Mouse (Mus musculus): ENCODE measurements around the gene Tmem41b. TPM values are rescaled to one million over a fixed set of nuclear protein-coding genes. Genes with fewer than 3 reads are reported as not detected.
"Not testable (repeated sequence)": the region's sequence is repeated elsewhere in the genome, so short reads cannot be mapped to it uniquely, and the experiment has no call there.

Tmem41b gene
- polyA plus RNA-seq (2016; fragmentation: Nextera tagmentation; extraction: Ambion mirVana), result 56.9 and 63.5 TPM in 2 replicates

- 34% methylated on average over 6 of the region's 6 CpGs for WGBS
Measured at GRCm38 (mm10) chr7:109986775-109987174, at the start of gene Tmem41b. Gene Tmem41b, minus strand, starts transcription at chr7:109986929.

GRCm38 (mm10) chr7:110030342-110030741, 43.6 kb upstream of the Tmem41b start:
- WGBS, result 79% methylated on average over 3 of the region's 3 CpGs
- H3K4me2 ChIP-seq, result no peak overlapping the region
- H3K36me3 ChIP-seq, result peaks cover 47% of the 10 kb centered on the region
- H3K27me3 ChIP-seq (replicated peaks), result no peaks in the 10 kb centered on the region
- no peak overlapping the region for H3K4me3 ChIP-seq
- H3K4me1 ChIP-seq (replicated peaks), result 0 out of 2 replicates have a peak, but pooled peaks cover 3% of the 10 kb centered on the region
- ATAC-seq (ENCODE audit: insufficient number of reproducible peaks, low FRiP score), result no peak
- H3K9me3 ChIP-seq (replicated peaks), result no peaks in the 10 kb centered on the region
- no peak overlapping the region for H3K9ac ChIP-seq
- no peak overlapping the region for H3K27ac ChIP-seq (ENCODE audit: poor library complexity, severe bottlenecking)

More at GRCm38 (mm10) chr7:109986775-109987174, at the start of gene Tmem41b:
- peak within 1 kb of the TSS; percentile 89 for H3K9ac ChIP-seq
- ATAC-seq (ENCODE audit: insufficient number of reproducible peaks, low FRiP score); H3K36me3 ChIP-seq; H3K4me1 ChIP-seq (replicated peaks); H3K27me3 ChIP-seq (replicated peaks); H3K9me3 ChIP-seq (replicated peaks): not testable (repeated sequence)
- peak within 1 kb of the TSS; percentile 81 for H3K4me3 ChIP-seq
- peak within 1 kb of the TSS; percentile 78 for H3K27ac ChIP-seq (ENCODE audit: poor library complexity, severe bottlenecking)
- peak within 1 kb of the TSS; percentile 82 for H3K4me2 ChIP-seq

- no peak for ATAC-seq (ENCODE audit: insufficient number of reproducible peaks, low FRiP score)
- Histone ChIP-seq H3K27me3 (replicated peaks) (no peaks in the 10 kb centered on the region), H3K9me3 (replicated peaks) (no peaks in the 10 kb centered on the region), H3K4me3 (no peak overlapping the region), H3K27ac (ENCODE audit: poor library complexity, severe bottlenecking) (no peak overlapping the region), H3K9ac (no peak overlapping the region), H3K36me3 (peaks cover 45% of the 10 kb centered on the region), H3K4me2 (no peak overlapping the region), H3K4me1 (replicated peaks) (no peaks in the 10 kb centered on the region)
- WGBS, result 76% methylated on average over 1 of the region's 1 CpGs
Measured at GRCm38 (mm10) chr7:110028826-110029225, 42.1 kb upstream of the Tmem41b start.

- H3K4me1 ChIP-seq (replicated peaks), result no peaks in the 10 kb centered on the region
- peaks cover 27% of the 10 kb centered on the region for H3K36me3 ChIP-seq
- no peaks in the 10 kb centered on the region for H3K27me3 ChIP-seq (replicated peaks)
- no peak overlapping the region for H3K27ac ChIP-seq (ENCODE audit: poor library complexity, severe bottlenecking)
- H3K4me2 ChIP-seq, result no peak overlapping the region
- H3K9ac ChIP-seq, result no peak overlapping the region
- no peak overlapping the region for H3K4me3 ChIP-seq
- no peak for ATAC-seq (ENCODE audit: insufficient number of reproducible peaks, low FRiP score)
- 79% methylated on average over 2 of the region's 2 CpGs for WGBS
- no peaks in the 10 kb centered on the region for H3K9me3 ChIP-seq (replicated peaks)
Measured at GRCm38 (mm10) chr7:110026594-110026993, 39.9 kb upstream of the Tmem41b start.

- no peak for ATAC-seq (ENCODE audit: insufficient number of reproducible peaks, low FRiP score)
- H3K9ac ChIP-seq, result no peak overlapping the region
- no peaks in the 10 kb centered on the region for H3K27me3 ChIP-seq (replicated peaks)
- H3K4me3 ChIP-seq, result no peak overlapping the region
- H3K27ac ChIP-seq (ENCODE audit: poor library complexity, severe bottlenecking), result no peak overlapping the region
- H3K9me3 ChIP-seq (replicated peaks), result no peaks in the 10 kb centered on the region
- WGBS, result 85% methylated on average over 1 of the region's 1 CpGs
- H3K36me3 ChIP-seq, result 0 out of 2 replicates have a peak, but pooled peaks cover 5% of the 10 kb centered on the region
- H3K4me1 ChIP-seq (replicated peaks), result peaks cover 6% of the 10 kb centered on the region; the same call in 1 of the 2 replicates
- no peak overlapping the region for H3K4me2 ChIP-seq
Measured at GRCm38 (mm10) chr7:110023553-110023952, 36.8 kb upstream of the Tmem41b start.

GRCm38 (mm10) chr7:110018631-110019482, 32.1 kb upstream of the Tmem41b start:
- H3K4me1 ChIP-seq (replicated peaks), result peaks cover 6% of the 10 kb centered on the region; the same call in 1 of the 2 replicates
- peak; percentile 81 for ATAC-seq (ENCODE audit: insufficient number of reproducible peaks, low FRiP score)
- H3K36me3 ChIP-seq, result no peaks in the 10 kb centered on the region
- H3K4me3 ChIP-seq, result peak overlapping the region; percentile 86
- peak overlapping the region; percentile 79 for H3K4me2 ChIP-seq
- H3K27me3 ChIP-seq (replicated peaks), result no peaks in the 10 kb centered on the region
- under 1% methylated on average over 42 of the region's 42 CpGs for WGBS
- H3K9ac ChIP-seq, result peak overlapping the region; percentile 90
- no peaks in the 10 kb centered on the region for H3K9me3 ChIP-seq (replicated peaks)
- H3K27ac ChIP-seq (ENCODE audit: poor library complexity, severe bottlenecking), result peak overlapping the region; percentile 90

GRCm38 (mm10) chr7:110018117-110018630, 31.4 kb upstream of the Tmem41b start, which contains the start of gene Ipo7:
Gene Ipo7, plus strand, starts transcription at chr7:110018274.
- peak within 1 kb of the TSS; percentile 79 for H3K4me2 ChIP-seq
- no peaks in the 10 kb centered on the region for H3K9me3 ChIP-seq (replicated peaks)
- no peaks in the 10 kb centered on the region for H3K36me3 ChIP-seq
- WGBS, result under 1% methylated on average over 48 of the region's 48 CpGs
- ATAC-seq (ENCODE audit: insufficient number of reproducible peaks, low FRiP score), result peak; percentile 96
- peak within 1 kb of the TSS; percentile 90 for H3K27ac ChIP-seq (ENCODE audit: poor library complexity, severe bottlenecking)
- H3K27me3 ChIP-seq (replicated peaks), result no peaks in the 10 kb centered on the region
- H3K4me3 ChIP-seq, result peak within 1 kb of the TSS; percentile 86
- H3K9ac ChIP-seq, result peak within 1 kb of the TSS; percentile 90
- peaks cover 6% of the 10 kb centered on the region; the same call in 1 of the 2 replicates for H3K4me1 ChIP-seq (replicated peaks)

- Histone ChIP-seq H3K9me3 (replicated peaks) (no peaks in the 10 kb centered on the region), H3K4me3 (no peak overlapping the region), H3K4me1 (replicated peaks) (no peaks in the 10 kb centered on the region), H3K36me3 (no peaks in the 10 kb centered on the region), H3K9ac (no peak overlapping the region), H3K27ac (ENCODE audit: poor library complexity, severe bottlenecking) (no peak overlapping the region), H3K27me3 (replicated peaks) (no peaks in the 10 kb centered on the region), H3K4me2 (no peak overlapping the region)
- 74% methylated on average over 5 of the region's 5 CpGs for WGBS
- ATAC-seq (ENCODE audit: insufficient number of reproducible peaks, low FRiP score), result no peak
Measured at GRCm38 (mm10) chr7:110014272-110014671, 27.5 kb upstream of the Tmem41b start.

GRCm38 (mm10) chr7:110011417-110011816, 24.7 kb upstream of the Tmem41b start:
- no peak for ATAC-seq (ENCODE audit: insufficient number of reproducible peaks, low FRiP score)
- Histone ChIP-seq H3K27me3 (replicated peaks) (no peaks in the 10 kb centered on the region), H3K4me1 (replicated peaks) (no peaks in the 10 kb centered on the region), H3K4me2 (no peak overlapping the region), H3K9ac (no peak overlapping the region), H3K36me3 (no peaks in the 10 kb centered on the region), H3K27ac (ENCODE audit: poor library complexity, severe bottlenecking) (no peak overlapping the region), H3K4me3 (no peak overlapping the region), H3K9me3 (replicated peaks) (no peaks in the 10 kb centered on the region)
- WGBS, result 51% methylated on average over 1 of the region's 1 CpGs

GRCm38 (mm10) chr7:110009084-110009483, 22.4 kb upstream of the Tmem41b start:
- Histone ChIP-seq H3K36me3 (no peaks in the 10 kb centered on the region), H3K4me1 (replicated peaks) (no peaks in the 10 kb centered on the region), H3K9ac (no peak overlapping the region), H3K27me3 (replicated peaks) (no peaks in the 10 kb centered on the region), H3K9me3 (replicated peaks) (no peaks in the 10 kb centered on the region), H3K27ac (ENCODE audit: poor library complexity, severe bottlenecking) (no peak overlapping the region), H3K4me3 (no peak overlapping the region), H3K4me2 (no peak overlapping the region)
- WGBS, result 92% methylated on average over 6 of the region's 6 CpGs
- no peak for ATAC-seq (ENCODE audit: insufficient number of reproducible peaks, low FRiP score)

GRCm38 (mm10) chr7:110008513-110008912, 21.8 kb upstream of the Tmem41b start:
- Histone ChIP-seq H3K9ac (no peak overlapping the region), H3K4me3 (no peak overlapping the region), H3K4me1 (replicated peaks) (no peaks in the 10 kb centered on the region), H3K27ac (ENCODE audit: poor library complexity, severe bottlenecking) (no peak overlapping the region), H3K36me3 (no peaks in the 10 kb centered on the region), H3K27me3 (replicated peaks) (no peaks in the 10 kb centered on the region), H3K9me3 (replicated peaks) (no peaks in the 10 kb centered on the region), H3K4me2 (no peak overlapping the region)
- 72% methylated on average over 1 of the region's 1 CpGs for WGBS
- no peak for ATAC-seq (ENCODE audit: insufficient number of reproducible peaks, low FRiP score)
